Mouse (Mus musculus): Measurements from ENCODE around the gene Lrrc2.

The Lrrc2 gene

DNA sequence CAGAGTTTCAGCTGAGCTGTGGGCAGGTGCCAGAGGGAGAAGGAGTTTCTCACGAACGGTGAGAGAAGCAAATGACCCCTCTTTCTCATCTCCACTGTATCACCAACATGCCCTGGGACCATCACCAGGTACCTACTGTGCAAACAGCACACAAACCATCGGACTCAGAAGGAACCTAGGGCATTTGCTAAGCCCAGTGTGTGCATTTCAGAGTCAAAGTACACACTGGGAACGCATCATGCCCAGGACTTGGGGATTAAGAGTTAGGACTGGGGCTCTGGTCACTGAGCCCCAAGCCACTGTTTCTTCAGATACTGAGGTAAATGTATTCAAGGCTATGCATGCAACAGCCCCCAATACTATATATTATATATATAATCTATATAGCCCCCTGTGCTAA, 36.0 kb downstream of the Lrrc2 start:
- DNase-seq (ENCODE audit: low read depth): no peak

- DNase-seq (ENCODE audit: low read depth): no peak
Observed at GRCm38 (mm10) chr9:110988078-110988477, 36.7 kb downstream of the Lrrc2 start.

GRCm38 (mm10) chr9:110989141-110989540, 37.8 kb downstream of the Lrrc2 start:
- DNase-seq (ENCODE audit: low read depth): no peak

DNA sequence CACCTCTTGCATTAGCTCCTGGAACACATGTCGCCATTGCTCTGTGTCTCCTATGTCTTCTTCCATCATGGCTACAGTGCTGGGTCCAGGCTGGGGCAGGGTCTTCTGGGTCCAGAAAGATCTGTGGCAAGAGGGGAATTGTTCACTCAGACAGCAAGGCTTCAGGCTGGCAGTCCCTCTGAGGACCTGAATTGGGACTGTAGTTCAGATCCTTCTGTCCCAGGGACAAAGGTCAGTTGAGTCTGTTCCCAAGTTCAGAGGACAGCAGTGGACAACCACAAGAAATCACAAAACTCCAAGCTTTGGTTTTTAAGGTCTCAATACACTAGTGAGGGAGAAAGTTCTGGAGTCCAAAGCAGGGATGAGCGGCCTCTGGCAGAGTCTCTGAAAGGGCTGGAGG, 38.2 kb downstream of the Lrrc2 start:
- no peak for DNase-seq (ENCODE audit: low read depth)

DNA sequence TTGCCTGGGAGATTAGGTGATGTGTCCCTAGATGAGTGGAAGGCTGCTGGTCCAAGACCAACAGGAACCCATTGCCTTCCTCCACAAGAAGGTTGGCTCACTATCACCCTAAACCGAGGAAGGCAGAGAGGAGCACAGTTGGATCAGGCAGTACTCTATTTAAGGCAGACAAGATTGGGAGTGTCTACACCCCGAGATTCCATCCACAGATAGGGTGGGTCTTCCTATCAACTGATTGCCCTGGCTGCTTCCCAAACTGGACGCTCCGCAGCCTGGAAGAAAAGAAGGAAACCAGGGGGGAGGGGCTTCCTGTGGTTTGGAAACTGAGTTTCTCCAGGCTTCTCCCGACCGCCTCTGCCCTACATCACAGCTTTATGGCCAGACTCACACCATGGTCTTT, 38.9 kb downstream of the Lrrc2 start, which contains the start of gene Rtp3:
Rtp3 (minus strand) TSS at position 380 of the 400 bp plus-strand sequence.
- DNase-seq (ENCODE audit: low read depth): no peak

DNA sequence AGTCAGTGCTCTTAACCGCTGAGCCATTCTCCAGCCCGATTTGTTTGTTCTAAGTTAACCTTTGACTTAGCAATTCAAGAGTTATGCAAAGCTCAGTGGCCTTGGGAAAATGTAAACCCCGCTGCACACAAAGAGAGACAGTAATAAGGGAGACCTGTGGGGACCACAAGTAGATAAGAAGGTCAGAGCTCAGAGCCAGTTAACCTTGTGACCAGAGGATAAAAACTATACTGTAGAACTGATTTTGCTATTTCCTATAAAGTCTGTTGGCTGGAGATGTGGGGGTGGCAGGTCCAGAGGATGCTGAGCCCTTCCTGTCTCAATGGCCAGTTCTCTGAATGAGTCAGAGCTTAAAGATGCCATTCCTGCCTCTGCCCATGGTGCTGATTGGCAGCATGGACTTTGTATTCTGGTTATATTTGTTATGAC, 42.0 kb downstream of the Lrrc2 start:
- no peak for DNase-seq (ENCODE audit: low read depth)

- peak; percentile 91 for DNase-seq (ENCODE audit: low read depth)
Observed at GRCm38 (mm10) chr9:110994716-110995172, 43.4 kb downstream of the Lrrc2 start.

- peak; percentile 94 for DNase-seq (ENCODE audit: low read depth)
Observed at GRCm38 (mm10) chr9:110997245-110997644, 45.9 kb downstream of the Lrrc2 start.

DNA sequence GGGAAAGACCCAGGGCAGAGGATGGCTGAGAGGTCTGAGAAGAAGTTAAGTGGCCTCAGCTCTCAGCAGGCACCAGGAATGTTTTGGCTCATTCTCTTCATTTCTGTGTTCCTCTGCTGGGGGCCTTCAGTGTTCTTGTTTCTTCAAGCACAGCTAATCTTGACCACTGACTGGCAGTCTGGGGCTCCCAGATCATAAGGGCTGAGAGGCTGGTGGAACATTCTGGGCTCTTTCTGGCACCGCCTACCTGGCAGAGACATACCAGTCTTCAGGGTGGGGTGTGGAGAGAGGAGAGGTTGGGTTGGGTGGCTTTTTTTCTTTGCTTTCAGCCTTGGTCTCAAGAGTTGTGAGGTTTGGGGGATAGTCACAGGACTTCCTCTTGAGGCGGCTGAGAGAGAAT, 47.7 kb downstream of the Lrrc2 start:
- no peak for DNase-seq (ENCODE audit: low read depth)

DNA sequence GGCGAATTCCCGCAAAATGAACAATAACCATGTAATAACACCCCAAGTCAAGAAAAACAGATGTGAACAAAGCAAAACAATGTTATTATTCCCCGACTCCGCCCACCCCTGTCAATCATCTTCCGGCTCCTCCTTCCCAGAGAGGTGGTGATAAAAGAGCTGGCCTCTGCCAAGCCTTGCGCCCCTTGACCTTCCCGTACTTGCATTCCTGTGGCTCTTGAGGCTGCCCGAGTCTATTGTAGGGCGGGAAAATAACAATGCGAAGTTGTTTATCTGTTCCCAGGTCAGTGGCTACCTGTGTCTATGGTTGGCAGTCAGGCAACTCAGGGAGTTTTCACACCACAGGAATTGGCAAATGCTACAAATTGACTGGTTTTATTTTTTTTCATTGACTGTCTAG, 48.5 kb downstream of the Lrrc2 start:
- no peak for DNase-seq (ENCODE audit: low read depth)

GRCm38 (mm10) chr9:111001621-111002020, 50.3 kb downstream of the Lrrc2 start:
- no peak for DNase-seq (ENCODE audit: low read depth)

GRCm38 (mm10) chr9:111003279-111003678, 51.9 kb downstream of the Lrrc2 start:
- DNase-seq (ENCODE audit: low read depth): peak; percentile 71

DNA sequence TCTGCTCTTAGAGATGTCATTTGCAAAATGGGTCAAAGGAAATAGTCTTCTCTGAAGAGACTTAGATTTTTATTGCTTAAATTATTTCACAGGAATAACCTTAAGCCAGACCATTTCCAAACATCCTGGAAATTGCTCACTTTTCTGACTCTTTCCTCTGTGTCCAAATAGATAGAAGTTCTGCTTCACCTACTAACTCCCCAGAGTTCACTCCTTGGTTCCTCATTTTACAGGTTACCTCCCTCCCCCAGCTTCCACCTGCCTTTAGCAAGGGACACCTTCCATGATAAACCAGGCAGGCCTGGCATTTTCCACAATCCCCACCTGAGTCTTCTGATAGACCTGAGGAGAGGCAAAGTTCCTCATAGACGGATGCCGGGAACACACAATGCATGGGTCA, 55.2 kb downstream of the Lrrc2 start:
- DNase-seq (ENCODE audit: low read depth): no peak

DNA sequence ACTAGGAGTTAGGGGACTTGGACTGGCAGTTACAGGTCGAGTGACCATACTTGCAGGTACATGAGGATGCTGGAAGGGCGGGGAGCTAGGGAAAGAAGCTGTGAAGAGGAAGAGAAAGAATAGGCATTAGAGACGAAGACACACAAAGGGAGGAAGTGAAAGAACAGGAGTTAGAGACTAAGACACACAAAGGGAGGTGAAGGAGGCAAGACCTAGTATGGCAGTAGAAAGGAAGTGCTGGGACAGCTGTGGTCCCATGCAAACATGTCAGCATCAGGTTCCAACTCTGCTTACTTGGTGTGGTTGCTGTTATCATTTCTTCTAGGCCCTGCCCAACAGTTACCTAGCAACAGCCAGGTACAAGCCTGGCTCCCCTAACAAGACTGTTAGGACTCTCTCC, 58.4 kb downstream of the Lrrc2 start:
- no peak for DNase-seq (ENCODE audit: low read depth)

GRCm38 (mm10) chr9:111011550-111011949, 60.2 kb downstream of the Lrrc2 start:
- DNase-seq (ENCODE audit: low read depth): no peak

GRCm38 (mm10) chr9:111012041-111012440, 60.7 kb downstream of the Lrrc2 start:
- DNase-seq (ENCODE audit: low read depth): no peak

- no peak for DNase-seq (ENCODE audit: low read depth)
Observed at GRCm38 (mm10) chr9:111015658-111016057, 64.3 kb downstream of the Lrrc2 start.

- no peak for DNase-seq (ENCODE audit: low read depth)
Observed at GRCm38 (mm10) chr9:111019022-111019421, 67.7 kb downstream of the Lrrc2 start, which contains the start of gene Ltf. Gene Ltf, plus strand, starts transcription at chr9:111019271.

- DNase-seq (ENCODE audit: low read depth): no peak
Observed at GRCm38 (mm10) chr9:111026791-111027190, 75.4 kb downstream of the Lrrc2 start.
